Mouse (Mus musculus) E14TG2a.4 (cell line): ENCODE data around the gene Plcg2.

ENCODE experiments used
- H3K27me3 ChIP-seq: 2 replicates; pipeline ENCODE4 v1.6.1; 2014; ENCODE audit warnings: low read length, control low read depth; ENCODE audit not compliant: insufficient read depth
- H3K36me3 ChIP-seq: 2 replicates; pipeline ENCODE4 v1.6.1; 2014; ENCODE audit warnings: low read length, control low read depth; ENCODE audit not compliant: insufficient read depth
- H3K4me1 ChIP-seq: replicated peaks from 2 replicates; pipeline ENCODE4 v1.6.1; 2014; ENCODE audit warnings: low read depth, low read length, control low read depth
- H3K4me3 ChIP-seq: replicated peaks from 2 replicates; pipeline ENCODE4 v1.5.1; 2014; ENCODE audit warnings: mild to moderate bottlenecking, low read length
- H3K9me3 ChIP-seq: 2 replicates; pipeline ENCODE4 v1.6.1; 2014; ENCODE audit warnings: low read length, control low read depth
- CTCF ChIP-seq: conservative IDR thresholded peaks from 2 replicates; pipeline ENCODE4 v1.5.1; 2014; ENCODE audit warnings: low read length
- NANOG ChIP-seq: IDR thresholded peaks from 2 replicates; pipeline ENCODE4 v1.6.1; 2014; ENCODE audit warnings: borderline replicate concordance, low read length, mixed read lengths
- POU5F1 ChIP-seq: IDR thresholded peaks from 2 replicates; pipeline ENCODE4 v1.6.1; 2014; ENCODE audit warnings: low read length, borderline replicate concordance

Plcg2 gene

DNA sequence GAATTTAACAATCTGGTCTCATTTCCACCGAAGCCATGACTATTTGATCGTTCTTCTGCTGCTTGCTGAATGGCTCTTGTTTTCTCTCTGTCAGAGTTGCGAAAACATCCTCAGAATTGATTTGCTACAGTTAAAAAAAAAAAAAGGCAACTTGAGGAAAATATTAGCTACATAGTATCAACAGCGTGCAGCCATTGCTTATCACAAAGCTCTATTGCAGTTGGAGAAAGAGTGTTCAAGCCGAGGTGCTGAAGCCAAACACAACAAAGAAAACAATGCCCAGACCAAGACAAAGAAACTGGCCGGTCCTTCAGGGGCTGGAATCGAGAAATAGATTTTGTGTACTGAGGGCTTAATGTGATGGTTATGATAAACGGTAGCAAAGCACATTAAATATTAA, 47.0 kb downstream of the Plcg2 start:
- Histone ChIP-seq H3K4me1 (peaks cover 17% of the 10 kb centered on the region), H3K27me3 (no peaks in the 10 kb centered on the region), H3K9me3 (no peaks in the 10 kb centered on the region), H3K36me3 (no peaks in the 10 kb centered on the region), H3K4me3 (no peak overlapping the region)
- TF ChIP-seq CTCF (no peak), POU5F1 (no peak), NANOG (no peak)

DNA sequence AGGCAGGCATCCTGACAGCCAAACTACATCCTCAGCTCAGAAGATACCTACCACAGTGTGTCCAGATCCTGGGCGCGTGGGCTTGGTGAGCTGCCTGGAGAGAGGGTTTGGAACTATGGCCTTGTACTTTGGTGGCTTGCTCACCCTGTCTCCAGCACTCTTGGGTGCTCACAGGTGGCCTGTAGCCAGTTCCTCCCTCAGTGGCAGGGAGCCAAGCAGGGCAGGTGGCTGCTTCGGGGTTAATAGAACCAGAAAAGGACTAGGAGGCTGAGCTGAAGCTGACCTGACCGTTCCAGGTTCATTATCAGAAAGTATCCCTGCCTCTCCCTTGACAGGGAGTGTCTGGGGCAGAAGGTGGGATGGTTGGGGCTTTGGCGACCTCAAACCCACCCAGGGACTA, 48.3 kb downstream of the Plcg2 start:
- Histone ChIP-seq H3K27me3 (no peaks in the 10 kb centered on the region), H3K9me3 (no peaks in the 10 kb centered on the region), H3K4me1 (peaks cover 11% of the 10 kb centered on the region), H3K36me3 (no peaks in the 10 kb centered on the region), H3K4me3 (no peak overlapping the region)
- TF ChIP-seq NANOG, result no peak
- TF ChIP-seq CTCF, result no peak
- no peak for TF ChIP-seq POU5F1

DNA sequence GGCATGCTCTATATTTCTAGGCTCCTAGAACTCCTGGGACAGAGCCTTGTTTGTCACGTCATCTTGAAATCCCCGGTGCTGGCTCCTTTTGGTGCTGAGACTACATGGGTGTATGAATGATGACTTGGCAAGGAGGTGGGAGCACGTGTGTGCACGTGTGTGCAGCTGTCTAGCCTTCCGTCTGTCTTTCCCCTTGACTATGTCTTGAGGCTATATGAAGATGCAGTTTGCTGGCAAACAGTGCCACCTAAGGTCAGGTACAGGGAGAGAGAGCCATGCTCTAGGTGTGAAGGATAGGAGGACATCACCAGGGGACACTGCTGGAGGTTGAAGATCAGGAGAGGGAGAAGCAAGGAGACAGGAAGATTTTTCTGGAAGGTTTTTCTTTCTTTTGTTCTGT, 49.9 kb downstream of the Plcg2 start:
- H3K27me3 ChIP-seq, result no peaks in the 10 kb centered on the region
- H3K4me3 ChIP-seq, result no peak overlapping the region
- TF ChIP-seq NANOG (no peak), CTCF (no peak), POU5F1 (no peak)
- no peaks in the 10 kb centered on the region for H3K9me3 ChIP-seq
- H3K4me1 ChIP-seq, result peaks cover 7% of the 10 kb centered on the region
- H3K36me3 ChIP-seq, result no peaks in the 10 kb centered on the region

DNA sequence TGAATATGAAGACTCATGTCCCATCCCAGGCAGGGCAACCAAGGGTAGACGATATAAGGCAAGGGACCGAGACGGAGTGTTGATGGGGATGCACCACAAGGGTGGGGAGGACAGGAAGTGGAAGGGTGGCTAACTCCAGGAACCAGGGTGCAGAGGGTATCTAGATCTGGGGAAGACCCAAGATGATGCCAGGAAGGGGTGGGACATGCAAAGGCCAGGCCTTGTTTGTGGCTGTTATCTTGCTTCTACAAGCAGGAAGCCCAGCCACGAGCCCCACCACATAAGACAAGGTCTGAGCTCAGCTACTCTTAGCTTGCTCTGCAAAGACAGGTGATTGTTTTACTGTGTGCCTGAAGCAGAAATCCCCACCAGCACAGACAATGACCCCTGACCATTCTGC, 50.4 kb downstream of the Plcg2 start:
- peaks cover 5% of the 10 kb centered on the region for H3K4me1 ChIP-seq
- H3K9me3 ChIP-seq, result no peaks in the 10 kb centered on the region
- no peaks in the 10 kb centered on the region for H3K36me3 ChIP-seq
- no peak overlapping the region for H3K4me3 ChIP-seq
- TF ChIP-seq NANOG (no peak), POU5F1 (no peak), CTCF (no peak)
- no peaks in the 10 kb centered on the region for H3K27me3 ChIP-seq

DNA sequence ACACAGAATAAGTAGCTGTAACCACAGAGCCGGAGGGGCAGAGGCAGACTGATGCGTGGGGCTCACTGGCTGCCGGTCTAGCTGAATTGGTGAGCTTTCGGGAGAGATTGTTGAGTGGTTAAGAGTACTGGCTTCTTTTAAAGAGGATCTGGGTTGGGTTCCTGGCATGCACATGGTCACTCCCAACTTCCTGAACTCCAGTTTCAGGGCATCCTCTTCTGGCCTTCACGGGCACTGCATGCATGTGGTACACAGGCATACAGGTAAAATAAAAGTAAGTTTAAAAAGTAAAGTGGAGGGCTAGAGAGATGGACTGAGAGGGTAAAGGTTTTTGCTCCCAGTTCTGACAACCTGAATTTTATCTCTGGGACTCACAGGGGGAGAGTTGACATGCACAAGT, 52.4 kb downstream of the Plcg2 start:
- TF ChIP-seq POU5F1 (no peak), CTCF (no peak), NANOG (no peak)
- Histone ChIP-seq H3K4me1 (no peaks in the 10 kb centered on the region), H3K36me3 (no peaks in the 10 kb centered on the region; the same call in 1 of the 2 replicates), H3K9me3 (no peaks in the 10 kb centered on the region), H3K27me3 (no peaks in the 10 kb centered on the region), H3K4me3 (no peak overlapping the region)

DNA sequence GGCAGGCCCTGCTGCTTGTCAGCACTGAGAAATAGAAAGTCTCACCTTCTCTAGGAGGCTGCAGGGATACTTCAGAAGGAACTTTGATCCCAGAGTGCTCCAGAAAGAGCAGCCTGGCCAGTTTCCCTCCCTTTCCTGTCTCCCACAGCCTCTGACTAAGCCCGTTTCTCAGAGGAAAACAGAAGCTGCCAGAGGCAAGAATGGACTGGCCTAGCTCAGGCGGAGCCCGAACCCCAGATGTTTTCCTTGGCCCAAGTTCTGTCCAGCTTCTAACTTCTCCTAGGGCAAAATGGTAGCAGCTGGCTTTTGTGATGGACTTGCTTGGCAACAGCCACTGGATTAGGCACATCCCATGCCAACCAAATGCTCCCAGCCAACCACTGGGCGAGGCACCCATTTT, 62.9 kb downstream of the Plcg2 start:
- peaks cover 23% of the 10 kb centered on the region for H3K27me3 ChIP-seq
- peaks cover 22% of the 10 kb centered on the region for H3K36me3 ChIP-seq
- no peak for TF ChIP-seq POU5F1
- TF ChIP-seq NANOG, result no peak
- TF ChIP-seq CTCF, result no peak
- H3K4me1 ChIP-seq, result peaks cover 51% of the 10 kb centered on the region
- H3K9me3 ChIP-seq, result no peaks in the 10 kb centered on the region
- H3K4me3 ChIP-seq, result no peak overlapping the region

DNA sequence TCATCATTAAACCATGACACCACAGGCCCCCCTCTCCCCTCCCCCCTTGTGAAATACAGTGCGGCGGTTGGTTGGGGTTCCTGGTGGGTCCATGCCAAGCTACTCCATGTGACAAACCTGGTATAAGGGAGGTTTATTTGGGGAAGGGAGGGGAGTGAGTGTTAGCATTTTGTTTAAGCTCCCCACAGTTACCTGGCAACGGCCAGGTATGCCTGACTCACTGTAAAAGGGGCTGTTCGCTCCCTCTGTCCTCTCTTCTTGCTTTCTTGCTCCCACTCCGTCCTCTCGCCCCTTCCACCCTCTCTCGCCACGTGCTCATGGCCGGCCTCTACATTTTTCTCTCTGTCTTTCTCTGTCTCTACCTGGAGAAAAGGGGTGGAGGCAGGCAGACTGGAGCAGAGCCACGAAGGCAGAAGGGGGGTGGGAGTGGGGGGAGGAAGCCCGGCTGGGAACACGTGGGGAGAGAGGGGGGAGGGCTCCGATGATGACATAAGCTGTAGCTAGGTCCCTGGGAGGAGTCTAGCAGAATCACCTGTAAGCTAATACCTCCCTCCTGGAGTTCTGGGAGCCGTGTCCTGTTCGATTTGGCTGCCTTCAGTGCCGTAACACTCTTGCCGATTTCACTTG, 63.8 kb downstream of the Plcg2 start:
- H3K4me1 ChIP-seq, result peaks cover 51% of the 10 kb centered on the region
- no peaks in the 10 kb centered on the region for H3K9me3 ChIP-seq
- TF ChIP-seq POU5F1, result no peak
- TF ChIP-seq NANOG, result no peak
- no peak for TF ChIP-seq CTCF
- peak overlapping the region; percentile 70 for H3K4me3 ChIP-seq
- H3K27me3 ChIP-seq, result peaks cover 31% of the 10 kb centered on the region
- H3K36me3 ChIP-seq, result peaks cover 14% of the 10 kb centered on the region

DNA sequence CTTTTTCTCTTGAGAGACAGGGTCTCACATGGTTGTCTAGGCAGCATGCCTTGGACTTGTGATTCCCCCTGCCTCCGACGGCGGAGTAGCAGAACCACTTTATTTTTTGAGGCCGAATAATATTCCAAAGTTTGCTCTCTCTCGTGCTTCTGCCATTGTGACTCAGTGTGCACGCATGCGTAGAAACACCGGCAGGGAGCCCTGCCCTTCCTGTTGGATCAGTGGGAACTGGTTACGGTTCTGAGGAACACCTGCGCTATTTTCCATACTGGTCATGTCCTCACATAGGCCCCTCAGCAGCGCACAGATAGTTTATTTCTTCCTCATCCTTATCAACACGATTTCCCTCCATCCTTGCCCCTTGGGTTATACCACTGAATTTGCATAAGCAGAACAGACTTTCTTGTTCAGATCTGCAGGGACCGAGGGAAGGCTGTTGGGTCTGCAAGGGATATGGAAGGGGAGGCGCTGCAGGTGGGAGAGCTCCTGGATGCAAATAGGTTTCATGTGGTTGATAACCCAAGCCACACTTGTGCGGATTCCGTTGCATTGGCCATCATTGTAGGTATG, 64.4 kb downstream of the Plcg2 start:
- TF ChIP-seq CTCF, result no peak
- no peak for TF ChIP-seq NANOG
- no peak for TF ChIP-seq POU5F1
- H3K4me1 ChIP-seq, result peaks cover 51% of the 10 kb centered on the region
- peaks cover 14% of the 10 kb centered on the region; the same call in 1 of the 2 replicates for H3K36me3 ChIP-seq
- peak overlapping the region; percentile 70 for H3K4me3 ChIP-seq
- no peaks in the 10 kb centered on the region for H3K9me3 ChIP-seq
- peaks cover 35% of the 10 kb centered on the region for H3K27me3 ChIP-seq

DNA sequence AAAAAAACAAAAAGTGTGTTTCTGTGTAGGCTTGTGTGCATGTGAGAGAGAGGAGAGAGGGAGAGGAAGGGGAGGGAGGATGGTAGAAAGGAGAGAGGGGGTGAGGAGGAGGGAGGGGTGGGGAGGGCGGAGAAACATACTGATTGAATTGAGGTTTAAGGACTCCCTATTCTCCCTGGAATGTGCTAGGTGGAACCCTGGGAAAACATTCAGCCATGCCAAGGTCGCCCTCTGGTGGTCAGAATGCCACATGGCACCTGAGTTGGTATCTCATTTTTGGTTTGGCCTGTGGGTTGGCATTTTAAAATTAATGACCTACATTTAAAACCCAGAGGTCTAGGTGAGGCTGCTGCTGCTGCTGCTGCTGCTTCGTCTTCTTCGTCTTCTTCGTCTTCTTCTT, 71.3 kb downstream of the Plcg2 start:
- Histone ChIP-seq H3K4me3 (no peak overlapping the region), H3K36me3 (peaks cover 16% of the 10 kb centered on the region), H3K27me3 (peaks cover 24% of the 10 kb centered on the region), H3K9me3 (no peaks in the 10 kb centered on the region), H3K4me1 (peaks cover 6% of the 10 kb centered on the region)
- TF ChIP-seq CTCF, result peak; percentile 88
- TF ChIP-seq NANOG, result no peak
